Mouse (Mus musculus): ENCODE measurements around the gene Rccd1. TPM values are rescaled to one million over a fixed set of nuclear protein-coding genes. Genes with fewer than 3 reads are reported as not detected.

Gene Rccd1
- polyA plus RNA-seq, 1 experiment = 12.2 TPM

- H3K4me3 ChIP-seq (replicated peaks; ENCODE audit: extremely low read depth, low read depth, low read length) = no peak overlapping the region
- 92% methylated on average over 4 of the region's 4 CpGs for WGBS
- TF ChIP-seq CTCF (IDR thresholded peaks at IDR 0.05; ENCODE audit: insufficient read depth, low read length) = no peak
- TF ChIP-seq POLR2A (IDR thresholded peaks at IDR 0.05; ENCODE audit: borderline replicate concordance, extremely low read depth, low read depth, low read length) = no peak
- no peak for DNase-seq
- H3K4me1 ChIP-seq (ENCODE audit: control insufficient read depth, insufficient read depth, low read length) = peaks cover 3% of the 10 kb centered on the region; the same call in 1 of the 2 replicates
These were observed 47.9 kb downstream of the Rccd1 start for GRCm38 (mm10) chr7:80276374-80276773.

GRCm38 (mm10) chr7:80273456-80273855 is 50.8 kb downstream of the Rccd1 start:
- H3K4me3 ChIP-seq (replicated peaks; ENCODE audit: extremely low read depth, low read depth, low read length) = no peak overlapping the region
- peaks cover 5% of the 10 kb centered on the region for H3K4me1 ChIP-seq (ENCODE audit: control insufficient read depth, insufficient read depth, low read length)
- no peak for DNase-seq
- TF ChIP-seq CTCF (IDR thresholded peaks at IDR 0.05; ENCODE audit: insufficient read depth, low read length) = no peak
- no peak for TF ChIP-seq POLR2A (IDR thresholded peaks at IDR 0.05; ENCODE audit: borderline replicate concordance, extremely low read depth, low read depth, low read length)
- WGBS = 84% methylated on average over 2 of the region's 2 CpGs

- peaks cover 5% of the 10 kb centered on the region for H3K4me1 ChIP-seq (ENCODE audit: control insufficient read depth, insufficient read depth, low read length)
- under 1% methylated on average over 23 of the region's 23 CpGs for WGBS
- H3K4me3 ChIP-seq (replicated peaks; ENCODE audit: extremely low read depth, low read depth, low read length) = peak overlapping the region; percentile 73
- no peak for DNase-seq
- TF ChIP-seq POLR2A (IDR thresholded peaks at IDR 0.05; ENCODE audit: borderline replicate concordance, extremely low read depth, low read depth, low read length) = no peak
- TF ChIP-seq CTCF (IDR thresholded peaks at IDR 0.05; ENCODE audit: insufficient read depth, low read length) = no peak
These were observed 54.5 kb downstream of the Rccd1 start for GRCm38 (mm10) chr7:80269751-80270255.

- 5% methylated on average over 21 of the region's 21 CpGs for WGBS
- peaks cover 5% of the 10 kb centered on the region for H3K4me1 ChIP-seq (ENCODE audit: control insufficient read depth, insufficient read depth, low read length)
- TF ChIP-seq POLR2A (IDR thresholded peaks at IDR 0.05; ENCODE audit: borderline replicate concordance, extremely low read depth, low read depth, low read length) (peak; percentile 54; the same call in 1 of the 2 replicates), CTCF (IDR thresholded peaks at IDR 0.05; ENCODE audit: insufficient read depth, low read length) (no peak)
- DNase-seq = peak; percentile 95
- peak within 1 kb of the TSS; percentile 73 for H3K4me3 ChIP-seq (replicated peaks; ENCODE audit: extremely low read depth, low read depth, low read length)
These were observed 55.1 kb downstream of the Rccd1 start, which contains the start of gene Vps33b for GRCm38 (mm10) chr7:80268897-80269750. TSS of gene Vps33b (plus strand) at chr7:80269649.

GRCm38 (mm10) chr7:80267764-80268163 is 56.5 kb downstream of the Rccd1 start:
- H3K4me1 ChIP-seq (ENCODE audit: control insufficient read depth, insufficient read depth, low read length) = peaks cover 3% of the 10 kb centered on the region
- no peak for DNase-seq
- 81% methylated on average over 1 of the region's 1 CpGs for WGBS
- no peak overlapping the region for H3K4me3 ChIP-seq (replicated peaks; ENCODE audit: extremely low read depth, low read depth, low read length)
- no peak for TF ChIP-seq CTCF (IDR thresholded peaks at IDR 0.05; ENCODE audit: insufficient read depth, low read length)

- H3K4me1 ChIP-seq (ENCODE audit: control insufficient read depth, insufficient read depth, low read length) = peaks cover 5% of the 10 kb centered on the region; the same call in 1 of the 2 replicates
- 83% methylated on average over 12 of the region's 12 CpGs for WGBS
- no peak for DNase-seq
- TF ChIP-seq POLR2A (IDR thresholded peaks at IDR 0.05; ENCODE audit: borderline replicate concordance, extremely low read depth, low read depth, low read length) (no peak), CTCF (IDR thresholded peaks at IDR 0.05; ENCODE audit: insufficient read depth, low read length) (no peak)
- H3K4me3 ChIP-seq (replicated peaks; ENCODE audit: extremely low read depth, low read depth, low read length) = no peak overlapping the region
These were observed 59.6 kb downstream of the Rccd1 start for GRCm38 (mm10) chr7:80264606-80265005.

- peak overlapping the region; percentile 91 for H3K4me3 ChIP-seq (replicated peaks; ENCODE audit: extremely low read depth, low read depth, low read length)
- under 1% methylated on average over 32 of the region's 32 CpGs for WGBS
- TF ChIP-seq CTCF (IDR thresholded peaks at IDR 0.05; ENCODE audit: insufficient read depth, low read length) (no peak), POLR2A (IDR thresholded peaks at IDR 0.05; ENCODE audit: borderline replicate concordance, extremely low read depth, low read depth, low read length) (no peak)
- no peak for DNase-seq
- peaks cover 5% of the 10 kb centered on the region; the same call in 1 of the 2 replicates for H3K4me1 ChIP-seq (ENCODE audit: control insufficient read depth, insufficient read depth, low read length)
These were observed 62.8 kb downstream of the Rccd1 start for GRCm38 (mm10) chr7:80261372-80261990.

- Histone ChIP-seq H3K4me3 (replicated peaks; ENCODE audit: extremely low read depth, low read depth, low read length) (peak within 1 kb of the TSS; percentile 91), H3K4me1 (ENCODE audit: control insufficient read depth, insufficient read depth, low read length) (peaks cover 5% of the 10 kb centered on the region; the same call in 1 of the 2 replicates)
- TF ChIP-seq POLR2A (IDR thresholded peaks at IDR 0.05; ENCODE audit: borderline replicate concordance, extremely low read depth, low read depth, low read length) = peak; percentile 94
- no peak for TF ChIP-seq CTCF (IDR thresholded peaks at IDR 0.05; ENCODE audit: insufficient read depth, low read length)
- DNase-seq = peak; percentile 81
- WGBS = 26% methylated on average over 40 of the region's 40 CpGs
These were observed 63.5 kb downstream of the Rccd1 start, which contains the start of gene Ngrn for GRCm38 (mm10) chr7:80260625-80261371. TSS of gene Ngrn (plus strand) at chr7:80261215.

- H3K4me1 ChIP-seq (ENCODE audit: control insufficient read depth, insufficient read depth, low read length) = peaks cover 5% of the 10 kb centered on the region; the same call in 1 of the 2 replicates
- no peak for TF ChIP-seq CTCF (IDR thresholded peaks at IDR 0.05; ENCODE audit: insufficient read depth, low read length)
- TF ChIP-seq POLR2A (IDR thresholded peaks at IDR 0.05; ENCODE audit: borderline replicate concordance, extremely low read depth, low read depth, low read length) = no peak
- no peak for DNase-seq
- 71% methylated on average over 2 of the region's 2 CpGs for WGBS
- H3K4me3 ChIP-seq (replicated peaks; ENCODE audit: extremely low read depth, low read depth, low read length) = no peak overlapping the region
These were observed 66.5 kb downstream of the Rccd1 start for GRCm38 (mm10) chr7:80257706-80258105.
